In the genomic region with DNA sequence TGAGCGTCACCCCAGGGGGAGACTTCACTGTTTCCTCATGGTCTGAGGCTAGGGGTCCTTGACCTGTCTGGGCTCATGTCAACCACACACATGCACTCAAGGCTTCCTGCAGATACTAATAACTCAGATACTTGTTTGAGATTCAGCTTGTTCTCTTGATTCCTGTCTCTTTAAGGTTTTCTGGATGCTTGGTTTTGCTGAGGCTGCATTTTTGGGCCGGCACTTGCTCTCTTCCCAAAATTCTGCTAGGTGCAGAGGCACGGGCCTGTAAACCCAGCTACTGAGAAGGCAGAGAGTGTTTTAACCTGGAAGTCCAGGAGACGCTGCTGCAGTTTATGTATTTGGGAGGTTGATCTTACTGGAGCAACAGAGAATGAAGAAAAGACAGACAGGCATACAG, we compare ENCODE assay signal across 26 mouse cellular contexts. TPM values are rescaled to one million over a fixed set of nuclear protein-coding genes. Genes with fewer than 3 reads are reported as not detected.
"Had no signal": no experiment of that assay in that cellular context is flagged by ENCODE, and none has a peak within 500 bp of the region (broad histone marks: within the 10 kb centered on the region; RNA-seq: fewer than 3 reads in every experiment).

No protein-coding gene starts in this region.

- ATAC-seq: liver, embryonic 12.5 days; midbrain, embryonic 13.5 days; midbrain, embryonic 16.5 days had no signal

- H3K36me3 ChIP-seq: limb, embryonic 10.5 days; limb, embryonic 13.5 days; liver, embryonic 12.5 days; liver, embryonic 15.5 days; lung, embryonic 15.5 days; midbrain, embryonic 10.5 days; midbrain, embryonic 13.5 days; neural tube, embryonic 13.5 days had no signal

- H3K27ac ChIP-seq: layer of hippocampus, adult 2 months; limb, embryonic 10.5 days; limb, embryonic 13.5 days; liver, embryonic 12.5 days; liver, embryonic 15.5 days; lung, embryonic 15.5 days; midbrain, embryonic 10.5 days; midbrain, embryonic 13.5 days; neural tube, embryonic 13.5 days had no signal

- H3K4me2 ChIP-seq: limb, embryonic 13.5 days; liver, embryonic 12.5 days; liver, embryonic 15.5 days; lung, embryonic 15.5 days; midbrain, embryonic 13.5 days; neural tube, embryonic 13.5 days had no signal

- H3K27me3 ChIP-seq: lung, embryonic 15.5 days; midbrain, embryonic 13.5 days; neural tube, embryonic 13.5 days had no signal

- DNase-seq: kidney, postnatal 25 days; layer of hippocampus, adult 9-11 months; liver; lung, adult 18-20 months; lung, postnatal 10 days; lung, postnatal 36 days; thymus, adult 18-20 months; thymus, postnatal 36 days had no signal

- H3K9me3 ChIP-seq: limb, embryonic 10.5 days; limb, embryonic 13.5 days; liver, embryonic 12.5 days; liver, embryonic 15.5 days; lung, embryonic 15.5 days; midbrain, embryonic 10.5 days; midbrain, embryonic 13.5 days; neural tube, embryonic 13.5 days had no signal

- H3K9ac ChIP-seq: limb, embryonic 13.5 days; liver, embryonic 12.5 days; liver, embryonic 15.5 days; lung, embryonic 15.5 days; midbrain, embryonic 13.5 days; neural tube, embryonic 13.5 days had no signal

- H3K4me1 ChIP-seq: limb, embryonic 10.5 days; limb, embryonic 13.5 days; liver, embryonic 12.5 days; liver, embryonic 15.5 days; lung, embryonic 15.5 days; midbrain, embryonic 10.5 days; midbrain, embryonic 13.5 days; neural tube, embryonic 13.5 days had no signal

- H3K4me3 ChIP-seq: layer of hippocampus, adult 2 months; limb, embryonic 10.5 days; limb, embryonic 13.5 days; liver, embryonic 12.5 days; liver, embryonic 15.5 days; lung, embryonic 15.5 days; megakaryocyte, embryonic 14.5 days; midbrain, embryonic 10.5 days; midbrain, embryonic 13.5 days; myocyte; neural tube, embryonic 13.5 days had no signal

RNA-seq across cellular contexts. Expression of a gene that starts 23.6 kb away (rescaled TPM):
- total RNA-seq: monocyte, adult 5-6 weeks had no signal
- polyA plus RNA-seq: midbrain, embryonic 10.5 days; midbrain, embryonic 13.5 days; neural tube, embryonic 13.5 days had no signal

RNA-seq across cellular contexts. Expression of a gene that starts 52.1 kb away (rescaled TPM):
- total RNA-seq: monocyte, adult 5-6 weeks had no signal
- polyA plus RNA-seq: myocyte; spleen, adult 2 months had no signal

RNA-seq across cellular contexts. Expression of a gene that starts 59.1 kb away (rescaled TPM):
- total RNA-seq: layer of hippocampus, adult 2 months; layer of hippocampus, postnatal 25 days; monocyte, adult 5-6 weeks had no signal
- polyA plus RNA-seq: large intestine, adult 2 months; limb, embryonic 10.5 days; liver, embryonic 12.5 days; midbrain, embryonic 10.5 days; midbrain, embryonic 13.5 days; midbrain, embryonic 16.5 days; neural tube, embryonic 13.5 days; small intestine, adult 2 months; spleen, adult 2 months; stomach, embryonic 16.5 days had no signal
